Mouse (Mus musculus): ENCODE results near the gene Scnn1b.

DNA sequence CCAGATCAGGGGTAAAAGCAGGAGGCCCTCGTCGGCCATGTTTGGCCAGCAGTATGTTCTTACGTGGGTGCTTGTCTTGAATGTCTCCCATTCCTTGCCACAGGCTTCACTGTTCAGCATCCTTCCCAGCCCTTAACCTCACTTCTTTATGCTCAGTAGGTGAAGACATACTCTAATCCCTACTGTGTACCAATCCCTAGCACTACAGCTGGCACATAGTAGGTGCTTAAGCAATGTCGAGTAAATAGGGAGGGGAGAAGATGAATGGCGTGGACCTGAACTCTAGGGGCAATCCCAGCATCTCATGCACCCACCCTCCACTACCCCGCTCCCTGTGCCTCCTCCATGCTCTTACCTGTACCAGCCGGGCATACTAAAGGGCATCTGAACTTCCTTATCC is 59.5 kb downstream of the Scnn1b start:
- TF ChIP-seq CTCF (IDR thresholded peaks at IDR 0.05; ENCODE audit: low read depth) (no peak), EP300 (IDR thresholded peaks at IDR 0.05; ENCODE audit: low read depth) (no peak)
